Mouse (Mus musculus): Measurements from ENCODE around the gene Ugt1a1.

DNA sequence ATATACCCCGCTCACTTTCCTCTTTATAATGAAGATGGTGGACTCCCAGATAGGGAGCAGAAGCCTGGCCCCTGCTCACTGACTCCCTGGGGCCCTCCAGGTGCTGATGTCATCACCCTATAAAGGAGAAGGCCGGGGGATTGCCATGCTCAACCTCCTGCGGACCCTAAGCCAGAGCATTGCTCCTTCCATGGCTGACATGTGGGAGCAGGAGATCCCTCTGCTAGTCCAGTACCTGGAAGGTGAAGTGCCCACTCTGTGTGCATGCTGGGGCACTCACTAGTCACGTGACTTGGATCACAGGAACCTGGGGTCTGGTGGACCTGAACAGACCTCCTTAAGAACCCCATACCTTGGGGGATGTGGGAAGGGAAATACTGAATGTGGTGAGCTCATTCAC is 28.8 kb downstream of the Ugt1a1 start:
- no peak for TF ChIP-seq CTCF (IDR thresholded peaks at IDR 0.05; ENCODE audit: borderline replicate concordance, insufficient read depth, low read depth, low read length)
- no peak for TF ChIP-seq POLR2A (IDR thresholded peaks at IDR 0.05; ENCODE audit: borderline replicate concordance, insufficient read depth, low read length)

Measured in cerebellum, adult 2 months (tissue).